Mouse (Mus musculus) adrenal gland, postnatal 36 days (tissue): ENCODE data around the gene Myrf. TPM values are rescaled to one million over a fixed set of nuclear protein-coding genes. Genes with fewer than 3 reads are reported as not detected.

Source experiments
- DNase-seq, 2 experiments: peaks; one replicate each; pipeline ENCODE4 v3.0.0; 2021; ENCODE audit warnings: mixed read lengths in 1 of 2
- total RNA-seq, 2 experiments: library from RNA; stranded (reverse); gene quantifications; 2 replicates each; pipeline ENCODE4 v1.2.3; 2021

The Myrf gene
- total RNA-seq, 2 experiments from 2014 or later: 1.4 to 1.7 TPM

GRCm38 (mm10) chr19:10210885-10211284 lies 29.7 kb downstream of the Myrf start:
- DNase-seq: peak; percentile 29 to 57

DNA sequence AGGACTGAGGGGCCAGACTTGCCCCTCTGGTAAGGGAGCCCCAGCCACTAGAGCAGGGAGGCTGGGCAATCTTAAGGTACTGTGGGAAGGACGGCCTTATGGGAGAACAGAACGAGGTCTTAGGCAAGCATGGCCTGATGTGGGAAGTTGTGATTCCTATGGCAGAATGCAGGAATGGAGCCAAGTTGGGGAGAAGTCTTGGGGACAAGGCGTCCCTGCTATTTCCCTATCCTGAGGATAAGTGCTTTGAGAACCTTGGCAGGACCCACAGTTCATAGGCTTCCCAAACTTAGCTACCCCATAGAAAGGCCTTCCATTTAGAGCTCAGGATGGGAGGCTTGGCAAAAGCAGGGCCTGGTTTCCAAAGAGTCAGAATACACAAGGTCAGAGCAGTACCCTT lies 31.7 kb downstream of the Myrf start:
- DNase-seq: no peak

GRCm38 (mm10) chr19:10205051-10205450 lies 35.5 kb downstream of the Myrf start:
- no peak for DNase-seq

GRCm38 (mm10) chr19:10204616-10205001 lies 35.9 kb downstream of the Myrf start:
- DNase-seq: peak; percentile 46 to 55

GRCm38 (mm10) chr19:10203848-10204615 lies 36.5 kb downstream of the Myrf start, which contains the start of the genes Tmem258 and Fen1:
Gene Tmem258, plus strand, starts transcription at chr19:10204014.
Gene Fen1, minus strand, starts transcription at chr19:10204169.
- peak; percentile 89 to 90 for DNase-seq

DNA sequence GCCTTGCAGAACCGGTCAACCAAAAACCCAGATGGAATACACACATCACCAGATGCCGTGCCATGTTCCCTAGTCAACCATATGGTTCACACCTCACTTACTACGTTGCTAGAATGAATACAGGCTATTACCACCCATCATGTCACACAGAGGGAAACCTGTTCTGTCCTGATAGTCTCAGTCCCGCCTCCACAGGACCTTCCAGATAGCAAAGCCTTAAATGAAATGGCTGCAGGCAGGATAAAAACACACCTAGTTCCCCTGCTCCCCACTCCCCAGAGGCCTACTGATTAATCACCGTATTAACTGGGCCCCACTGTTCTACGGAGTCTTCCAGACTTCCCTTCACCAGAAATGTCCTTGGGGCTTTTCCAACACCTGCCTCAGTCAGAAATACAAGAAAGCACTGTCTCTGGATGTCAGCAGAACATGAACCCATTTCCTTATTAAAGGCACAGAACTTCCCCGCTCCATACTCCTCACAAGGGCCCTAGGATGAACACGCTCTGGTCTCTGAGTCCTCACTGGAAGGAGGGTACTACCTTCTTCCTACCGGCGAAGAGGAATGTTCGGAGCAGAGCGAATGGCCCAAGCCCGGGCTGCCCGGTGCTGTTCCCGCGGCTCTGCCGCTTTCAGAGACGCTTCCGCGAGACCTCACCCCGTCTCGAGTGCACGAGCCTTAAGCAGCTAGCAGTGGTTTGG lies 37.3 kb downstream of the Myrf start:
- no peak for DNase-seq

GRCm38 (mm10) chr19:10198723-10199122 lies 41.8 kb downstream of the Myrf start:
- DNase-seq: peak; percentile 86 to 89

GRCm38 (mm10) chr19:10198286-10198685 lies 42.3 kb downstream of the Myrf start:
- no peak for DNase-seq

DNA sequence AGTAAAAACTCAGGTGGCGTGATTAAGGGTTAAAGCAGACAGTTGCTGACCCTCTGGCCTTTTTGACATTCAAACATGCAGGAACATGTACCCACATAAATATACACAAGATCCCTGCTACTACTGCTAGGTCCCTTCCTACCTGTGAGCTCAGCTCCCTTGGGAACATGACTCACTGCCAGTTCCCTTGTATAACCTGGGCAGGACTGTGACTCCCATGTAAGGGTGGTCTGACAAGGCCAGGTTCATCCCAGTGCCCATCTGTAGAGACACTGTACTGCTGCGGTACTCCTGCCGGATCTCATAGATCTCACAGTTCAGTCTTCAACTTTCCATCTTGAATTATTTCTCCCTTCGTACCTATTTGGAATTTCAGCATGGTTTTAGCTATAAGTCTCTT lies 43.4 kb downstream of the Myrf start:
- DNase-seq: no peak

DNA sequence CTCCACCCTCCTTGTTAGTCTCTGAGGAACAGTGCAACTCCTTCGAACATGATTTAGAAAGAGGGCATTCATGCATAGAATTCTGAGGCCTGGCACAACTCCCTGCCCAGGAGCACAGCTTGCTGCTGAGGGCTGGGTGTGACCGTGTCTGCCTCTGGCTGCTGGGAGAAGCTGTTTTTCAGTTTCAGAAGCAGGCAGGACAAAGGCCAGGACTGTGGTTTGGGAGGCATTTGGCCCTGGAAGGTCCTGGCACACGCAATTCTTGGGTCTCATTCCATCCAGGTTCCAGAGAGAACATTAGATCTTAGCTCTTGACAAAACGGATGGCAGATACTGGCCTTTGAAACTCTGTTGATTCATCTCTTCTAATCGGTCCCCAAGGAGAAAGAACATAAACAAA lies 45.3 kb downstream of the Myrf start:
- peak; percentile 71 to 74 for DNase-seq

DNA sequence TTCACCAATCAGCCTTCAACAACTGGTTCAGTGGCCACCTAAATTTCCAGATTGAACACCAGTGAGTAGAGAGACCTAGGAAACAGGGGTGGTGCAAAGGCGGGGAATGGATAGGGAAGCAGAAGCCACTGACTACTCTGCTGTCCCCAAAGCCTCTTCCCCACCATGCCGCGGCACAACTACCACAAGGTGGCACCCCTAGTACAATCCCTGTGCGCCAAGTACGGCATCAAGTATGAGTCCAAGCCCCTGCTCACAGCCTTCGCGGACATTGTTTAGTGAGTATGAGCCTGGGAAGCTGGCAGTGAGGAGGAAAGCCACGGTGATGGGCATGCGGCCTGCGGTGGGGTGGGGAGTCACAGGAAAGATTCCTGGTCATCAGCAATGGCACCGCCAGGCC lies 46.2 kb downstream of the Myrf start:
- no peak for DNase-seq

DNA sequence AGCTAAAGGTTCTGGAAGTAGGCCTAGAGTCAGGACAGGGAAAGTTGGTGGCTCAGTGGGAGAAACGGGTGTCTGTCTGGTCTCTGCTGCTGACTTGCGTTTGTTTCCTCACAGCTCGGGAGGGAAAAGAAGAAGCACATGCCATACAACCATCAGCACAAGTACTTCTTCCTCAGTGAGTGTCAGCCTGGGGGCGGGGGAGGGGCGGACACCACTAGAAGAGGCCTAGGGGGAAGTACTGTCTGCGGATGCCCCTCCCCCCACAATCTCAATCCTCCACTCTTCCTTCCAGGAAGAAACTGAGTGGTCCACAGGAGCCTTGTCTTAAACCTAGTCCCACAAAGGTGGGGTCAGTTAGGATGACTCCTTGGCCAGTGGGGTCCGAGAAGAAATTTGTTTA lies 49.2 kb downstream of the Myrf start:
- DNase-seq: peak in 1 of 2 experiments; percentile 47

DNA sequence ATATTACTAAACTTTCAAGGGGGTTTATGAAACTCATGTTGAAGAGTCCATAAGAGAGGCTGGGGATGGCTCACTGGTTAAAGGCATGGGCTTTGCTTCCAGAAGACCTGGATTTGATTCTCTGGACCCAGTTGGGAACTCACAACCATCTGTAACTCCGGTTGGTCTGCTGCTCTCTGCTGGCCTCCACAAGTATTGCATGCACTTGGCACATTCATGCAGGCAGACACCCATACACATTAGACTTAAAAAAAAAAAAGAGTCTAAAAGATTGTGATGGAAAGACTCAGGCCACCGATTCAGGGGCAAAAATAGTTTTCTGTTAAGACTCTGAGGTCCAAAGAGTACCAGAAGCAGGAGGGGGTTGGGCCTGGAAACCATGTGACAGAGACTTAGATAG lies 49.8 kb downstream of the Myrf start:
- peak; percentile 77 to 81 for DNase-seq

GRCm38 (mm10) chr19:10189940-10190339 lies 50.6 kb downstream of the Myrf start:
- DNase-seq: no peak

GRCm38 (mm10) chr19:10189022-10189421 lies 51.5 kb downstream of the Myrf start:
- DNase-seq: no peak

GRCm38 (mm10) chr19:10188281-10188811 lies 52.2 kb downstream of the Myrf start:
- DNase-seq: peak; percentile 60 to 70

DNA sequence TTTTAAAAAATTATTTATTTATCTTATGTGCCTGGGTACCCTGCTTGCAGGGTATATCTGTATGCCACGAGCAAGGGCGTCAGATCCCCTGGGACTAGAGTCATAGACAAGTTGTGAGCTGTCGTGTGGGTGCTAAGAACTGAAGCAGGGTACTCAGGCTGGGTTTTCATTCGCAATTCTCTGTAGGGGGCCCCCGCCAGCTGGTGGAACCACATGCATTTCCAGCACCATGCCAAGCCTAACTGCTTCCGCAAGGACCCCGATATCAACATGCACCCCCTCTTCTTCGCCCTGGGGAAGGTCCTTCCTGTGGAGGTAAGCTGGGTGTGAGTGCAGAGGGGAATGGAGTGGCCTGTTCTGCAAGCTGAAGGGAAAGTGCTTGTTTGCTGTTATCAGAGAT lies 54.0 kb downstream of the Myrf start:
- DNase-seq: no peak

GRCm38 (mm10) chr19:10185876-10186275 lies 54.7 kb downstream of the Myrf start:
- DNase-seq: no peak

DNA sequence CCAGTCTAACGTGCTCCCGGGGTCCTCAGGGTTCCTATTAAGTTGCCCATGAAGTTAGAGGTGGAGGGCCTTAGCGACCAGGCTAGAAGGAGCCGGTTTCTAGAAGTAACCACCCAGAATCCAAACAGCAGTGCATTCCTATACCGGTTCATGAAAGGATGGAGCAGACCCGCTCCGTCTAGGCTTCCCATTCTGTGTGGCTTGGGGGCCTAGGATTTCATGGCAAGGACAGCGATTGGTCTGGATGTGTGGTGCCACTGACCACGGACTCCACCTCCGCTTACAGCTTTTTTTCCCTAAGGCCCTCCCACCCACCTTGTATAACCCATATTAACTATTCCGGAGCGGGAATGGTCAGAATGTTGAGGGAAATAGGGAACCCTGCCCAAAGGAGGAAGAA lies 56.5 kb downstream of the Myrf start:
- DNase-seq: peak; percentile 67 to 76

- peak; percentile 69 to 79 for DNase-seq
Measured at GRCm38 (mm10) chr19:10183299-10183983, 57.1 kb downstream of the Myrf start.

DNA sequence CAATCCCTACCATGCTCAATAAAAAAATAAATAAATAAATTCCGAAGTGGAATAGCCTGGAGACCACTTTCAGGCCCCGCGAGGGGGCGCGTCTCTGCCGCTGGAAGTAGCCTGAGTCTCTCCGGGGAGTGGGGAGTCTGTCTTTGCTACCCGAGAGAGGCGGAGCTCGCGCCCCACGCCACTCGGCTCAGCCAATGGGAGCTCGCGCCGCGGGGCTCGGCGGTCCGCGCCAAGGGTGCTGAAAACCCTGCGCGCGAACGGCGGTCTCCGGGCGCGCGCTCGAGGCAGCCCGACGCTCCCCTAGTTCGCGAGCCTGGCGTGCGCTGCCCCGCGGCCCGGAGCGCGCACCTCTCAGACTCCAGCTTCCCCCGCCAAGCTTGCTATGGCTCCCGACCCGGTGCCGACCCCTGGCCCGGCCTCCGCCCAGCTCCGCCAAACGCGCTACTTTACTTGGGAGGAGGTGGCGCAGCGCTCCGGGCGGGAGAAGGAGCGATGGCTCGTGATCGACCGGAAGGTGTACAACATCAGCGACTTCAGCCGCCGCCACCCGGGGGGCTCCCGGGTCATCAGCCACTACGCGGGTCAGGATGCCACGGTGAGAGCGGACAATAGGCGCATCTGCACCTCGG lies 57.8 kb downstream of the Myrf start, which contains the start of gene Fads1:
Gene Fads1, plus strand, starts transcription at position 219 of the 629 bp plus-strand sequence.
- peak; percentile 97 to 98 for DNase-seq

DNA sequence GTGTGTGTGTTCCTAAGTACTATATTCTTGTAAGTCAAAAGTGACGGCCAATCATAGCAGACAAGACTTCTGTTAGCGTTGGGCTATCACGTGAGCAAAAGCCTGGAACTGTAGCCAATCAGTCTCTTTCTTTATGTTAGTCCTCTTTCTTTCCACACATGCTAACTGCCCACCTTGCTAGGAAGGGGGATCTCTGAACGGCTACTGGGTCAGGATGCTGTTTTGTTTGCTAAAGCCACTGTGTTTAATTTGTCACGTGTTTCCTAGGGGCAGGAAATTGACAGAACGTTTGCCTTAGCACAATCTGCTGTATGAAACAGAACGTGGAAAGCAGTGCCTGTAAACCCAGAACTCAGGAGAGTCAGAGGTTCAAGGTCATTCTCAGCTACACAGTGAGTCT lies 58.4 kb downstream of the Myrf start:
- DNase-seq: no peak
